Comparison of ENCODE assay signal across 8 mouse cellular contexts in genomic region chr17:12118926-12119641, GRCm38 (mm10). TPM values are rescaled to one million over a fixed set of nuclear protein-coding genes. Genes with fewer than 3 reads are reported as not detected.
DNase-seq lines count a peak whose midpoint lies in the region; ATAC-seq and TF ChIP-seq lines count a peak whose summit lies in the region.

No protein-coding gene starts in this region.

- peak overlapping the region; percentile 75 for H3K9ac ChIP-seq in hindbrain, embryonic 12.5 days

- H3K36me3 ChIP-seq in hindbrain, embryonic 12.5 days, result no peaks in the 10 kb centered on the region

- peak; percentile 98 for ATAC-seq in Patski
- peak; percentile 94 for ATAC-seq in hindbrain, embryonic 12.5 days (ENCODE audit: low FRiP score)

- peak; percentile 85 for DNase-seq in Patski (ENCODE audit: low read depth, low spot score)
- peak; percentile 91 for DNase-seq in cerebellum, postnatal 10 days
- DNase-seq in frontal cortex, postnatal 10 days (ENCODE audit: low spot score in 2 of 2), result peak; percentile 81 to 85
- peak; percentile 78 to 90 for DNase-seq in layer of hippocampus, postnatal 14 days (ENCODE audit: low spot score in 2 of 2)
- peak; percentile 94 for DNase-seq in lung, postnatal 10 days
- peak; percentile 46 for DNase-seq in ovary, postnatal 14 days (ENCODE audit: low spot score)
- DNase-seq in thymus, postnatal 14 days, result peak; percentile 86

- H3K4me3 ChIP-seq in hindbrain, embryonic 12.5 days, result peak overlapping the region; percentile 64

- peak overlapping the region; percentile 94 for H3K27ac ChIP-seq in hindbrain, embryonic 12.5 days

- H3K4me1 ChIP-seq in hindbrain, embryonic 12.5 days, result peaks cover 25% of the 10 kb centered on the region

- no peaks in the 10 kb centered on the region for H3K9me3 ChIP-seq in hindbrain, embryonic 12.5 days (replicated peaks)

- POLR2A ChIA-PET in Patski (lab: Charles Lee), result interaction anchor here (0.9 to 1.1 kb wide), 2 partner anchors 13 to 31 kb away, joined by 3 to 4 read pairs; no protein-coding TSS in a partner anchor

- CTCF ChIA-PET in Patski (lab: Charles Lee), result interaction anchor here (1.4 to 2.1 kb wide), 3 partner anchors 79 to 253 kb away, joined by 3 to 7 read pairs (median 4); no protein-coding TSS in a partner anchor

- H3K4me2 ChIP-seq in hindbrain, embryonic 12.5 days (replicated peaks), result peak overlapping the region; percentile 89

- WGBS in hindbrain, embryonic 12.5 days, result under 1% methylated on average over 30 of the region's 30 CpGs

- no peaks in the 10 kb centered on the region for H3K27me3 ChIP-seq in Patski
- H3K27me3 ChIP-seq in hindbrain, embryonic 12.5 days, result no peaks in the 10 kb centered on the region

- in situ Hi-C loops in Patski (cut with MboI; ENCODE audit: low pct_unique_long_range_greater_than_20kb), result loop anchor here (5.0 to 10.0 kb wide), 4 partner anchors 43 to 246 kb away; no protein-coding TSS in a partner anchor

- no peak for TF ChIP-seq CTCF in Patski (IDR thresholded peaks at IDR 0.05)

RNA-seq across cellular contexts. Expression of gene Agpat4, which starts 0.6 kb away (rescaled TPM):
- 44.2 TPM for polyA plus RNA-seq in Patski (2021)
- polyA plus RNA-seq in hindbrain, embryonic 12.5 days (2016; fragmentation: Nextera tagmentation; extraction: Ambion mirVana), result 45.0 and 45.1 TPM in 2 replicates
- 10 to 100 TPM; 70.3 to 73.9 TPM for total RNA-seq in layer of hippocampus, postnatal 14 days (2021)

Comparison
In these comparisons a context has a peak if more than half of its experiments do, and no peak if none do; other contexts are left out.
1. Peak in every context shown above with its lines: DNase-seq, ATAC-seq, H3K4me3 ChIP-seq and H3K27ac ChIP-seq.